Mouse (Mus musculus) layer of hippocampus, adult 2 months (tissue): ENCODE data around the gene Emid1. TPM values are rescaled to one million over a fixed set of nuclear protein-coding genes. Genes with fewer than 3 reads are reported as not detected.
A peak's percentile ranks its signal among the peaks of the same experiment; 100 is the strongest.

ENCODE experiments used
- DNase-seq, 2 experiments: peaks; one replicate each; pipeline ENCODE4 v3.0.0; 2022; ENCODE audit warnings: low spot score in 2 of 2
- H3K27ac ChIP-seq: fragments of 200-600 bp; 2 replicates; pipeline ENCODE4 v1.8.1; 2022
- H3K4me3 ChIP-seq: fragments of 200-600 bp; 2 replicates; pipeline ENCODE4 v1.8.1; 2022; ENCODE audit warnings: mild to moderate bottlenecking
- CTCF ChIP-seq: fragments of 200-600 bp; conservative IDR thresholded peaks from 2 replicates; pipeline ENCODE4 v1.8.1; 2022; ENCODE audit warnings: antibody characterized with exemption, mild to moderate bottlenecking, moderate library complexity
- total RNA-seq, 2 experiments: library from RNA; stranded (reverse); gene quantifications; 2 replicates each; pipeline ENCODE4 v1.2.3; 2021

Emid1 gene
- total RNA-seq, 2 experiments from 2014 or later = 4.2 to 4.9 TPM

DNA sequence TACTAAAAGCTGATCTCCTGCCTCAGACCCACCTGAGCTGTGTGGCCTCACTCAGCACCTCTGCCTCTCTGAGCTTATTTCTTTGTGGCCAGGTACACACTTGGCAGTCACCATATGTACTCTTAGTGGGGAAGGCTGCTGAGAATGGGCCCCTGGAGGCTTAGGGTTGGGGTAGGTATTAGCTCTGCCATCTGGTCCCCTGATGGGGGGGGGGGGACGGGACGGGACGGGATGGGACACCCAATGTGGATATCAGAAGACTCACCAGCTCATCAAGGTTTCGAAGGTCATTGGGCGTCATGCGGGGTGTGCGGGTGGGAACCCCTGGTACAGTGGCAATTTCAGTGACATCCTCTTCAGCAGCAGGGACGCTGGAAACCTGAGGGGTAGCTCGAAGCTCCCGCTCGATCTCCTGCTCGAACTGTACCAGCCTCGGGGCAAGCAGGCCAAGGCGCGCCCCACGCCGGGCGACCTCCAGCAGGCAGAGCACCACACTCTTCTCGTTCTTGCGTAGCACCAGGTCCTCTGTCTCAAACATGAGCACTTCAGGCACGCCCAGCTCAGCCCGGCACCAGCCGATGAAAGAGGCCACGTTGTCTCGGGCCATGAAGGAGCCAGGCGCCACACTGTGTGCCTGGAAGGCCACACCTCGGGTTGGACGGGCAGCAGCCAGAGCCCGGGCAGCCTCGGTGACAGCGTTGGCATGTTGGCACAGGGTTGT is 88.3 kb downstream of the Emid1 start:
- no peak for TF ChIP-seq CTCF
- Histone ChIP-seq H3K4me3 (peak overlapping the region; percentile 92), H3K27ac (peak overlapping the region; percentile 93)
- DNase-seq = no peak

DNA sequence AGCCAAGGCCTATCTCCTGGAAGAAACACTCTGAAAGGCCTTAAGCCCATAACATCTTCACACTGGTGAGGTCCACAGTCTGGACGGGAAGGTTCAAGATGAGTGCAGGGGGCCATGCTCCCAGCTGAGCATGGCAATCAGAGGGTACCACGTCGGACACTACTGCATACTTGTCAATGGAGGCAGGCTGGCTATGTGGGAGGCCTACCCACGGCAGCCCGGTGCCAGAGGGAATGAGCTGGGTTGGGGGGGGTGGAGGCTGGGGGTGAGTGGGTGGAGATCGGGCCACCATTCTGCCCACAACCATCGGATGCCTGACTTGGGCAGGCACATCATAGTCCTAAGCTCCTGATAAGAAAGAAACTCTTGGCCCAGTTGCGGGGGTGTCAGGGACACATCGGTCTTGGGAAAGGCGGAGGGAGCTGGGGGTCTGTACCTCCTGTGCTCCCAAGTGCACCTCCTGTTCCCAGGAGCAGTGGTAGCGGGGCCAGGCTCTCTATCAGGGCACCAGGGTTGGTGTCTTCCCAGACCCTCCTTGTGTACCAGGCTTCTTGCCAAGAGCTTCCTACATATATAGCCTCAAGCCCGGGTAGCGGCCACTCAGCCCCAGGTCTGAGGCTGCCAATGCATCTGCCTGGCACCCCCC is 89.1 kb downstream of the Emid1 start:
- TF ChIP-seq CTCF = no peak
- H3K4me3 ChIP-seq = peak overlapping the region; percentile 92
- no peak for DNase-seq
- peak overlapping the region; percentile 93 for H3K27ac ChIP-seq

DNA sequence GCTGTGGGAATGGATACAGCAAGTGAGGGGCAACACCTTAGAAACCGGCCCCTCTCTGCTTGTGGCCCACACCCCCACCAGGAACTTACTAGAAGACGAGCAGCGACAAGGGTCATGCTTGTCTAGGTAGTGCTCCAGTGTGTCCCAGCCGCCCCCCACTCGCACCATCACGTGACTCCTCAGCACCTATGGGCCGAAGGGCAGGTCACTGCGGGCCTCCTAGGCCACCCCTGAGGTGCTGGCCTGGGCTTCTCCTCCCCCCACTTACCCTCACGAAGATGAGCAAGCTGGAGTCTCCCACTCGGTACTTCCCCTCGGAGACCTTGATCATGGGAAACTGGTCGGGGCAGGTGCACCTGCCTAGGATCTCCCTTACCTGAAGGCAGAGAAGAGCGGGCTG is 89.7 kb downstream of the Emid1 start:
- H3K27ac ChIP-seq = peak overlapping the region; percentile 93
- TF ChIP-seq CTCF = no peak
- H3K4me3 ChIP-seq = peak overlapping the region; percentile 92
- DNase-seq = no peak

DNA sequence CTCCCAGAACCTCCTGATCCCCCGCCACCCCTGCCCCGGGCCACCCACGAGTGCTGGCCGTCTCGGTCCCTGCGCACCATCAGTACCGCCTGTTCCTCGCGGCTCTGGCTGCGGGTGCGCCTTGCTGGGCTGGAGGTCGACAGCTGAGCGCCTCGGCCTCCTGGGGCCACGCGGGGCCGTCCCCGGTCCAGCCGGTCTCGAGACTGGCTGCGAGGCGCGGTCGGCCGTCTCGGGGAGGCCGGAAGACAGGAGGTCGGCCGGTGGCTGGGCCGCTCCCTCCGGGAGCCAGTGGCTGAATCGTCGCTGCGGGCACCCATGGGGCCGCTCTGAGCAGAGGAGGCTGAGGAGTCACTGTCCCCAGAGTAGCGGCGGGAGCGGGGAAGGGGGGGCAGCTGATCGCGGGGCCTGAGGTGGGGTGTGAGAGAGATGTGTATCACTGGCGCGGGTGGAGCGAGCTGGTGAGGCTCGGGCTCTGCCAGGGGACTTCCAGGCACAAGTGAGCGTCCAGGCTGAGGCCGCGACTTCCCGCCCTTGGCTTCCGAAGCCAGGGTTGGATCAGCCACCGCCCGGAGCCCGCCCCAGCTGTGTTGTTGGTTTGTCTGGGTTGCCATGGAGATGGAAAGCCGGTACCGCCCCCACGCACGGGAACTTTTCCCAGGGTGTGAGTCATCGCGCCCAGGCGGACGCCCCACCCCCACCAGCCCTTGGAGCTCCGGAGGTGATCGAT is 90.5 kb downstream of the Emid1 start:
- DNase-seq = peak; percentile 94 to 97
- TF ChIP-seq CTCF = no peak
- H3K4me3 ChIP-seq = peak overlapping the region; percentile 92
- peak overlapping the region; percentile 93 for H3K27ac ChIP-seq

DNA sequence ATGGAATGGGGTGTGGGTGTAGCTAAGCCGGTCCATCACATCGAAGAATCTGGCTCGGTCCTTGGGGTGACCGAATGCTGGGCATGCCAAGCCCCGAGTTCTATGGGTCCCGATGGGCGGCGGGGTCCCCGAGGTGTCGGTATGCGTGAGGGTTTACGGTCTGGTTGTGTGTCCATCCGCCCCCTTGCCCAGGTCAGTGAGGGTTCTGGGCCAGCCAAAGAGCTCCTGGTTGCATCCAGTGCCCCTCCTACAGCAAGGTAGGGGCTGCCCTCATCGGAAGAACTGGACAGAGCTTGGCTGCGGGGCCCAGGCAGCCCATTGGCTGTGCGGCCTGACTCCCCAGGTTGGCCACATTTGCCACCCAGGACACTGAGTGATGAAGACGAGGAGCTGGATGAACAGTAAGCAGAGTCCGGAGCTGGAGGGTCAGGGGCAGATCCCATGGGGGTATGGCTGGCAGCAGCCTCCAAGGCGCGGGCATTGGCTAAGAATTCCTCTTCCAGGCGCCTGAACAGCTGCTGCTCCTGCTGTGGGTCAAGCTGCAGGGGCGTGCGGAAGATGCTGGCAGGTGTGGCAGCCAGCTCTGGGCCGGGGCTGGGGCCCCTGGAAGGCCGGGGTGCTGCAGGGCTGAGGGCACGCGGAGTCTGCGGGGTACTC is 91.2 kb downstream of the Emid1 start:
- peak overlapping the region; percentile 92 for H3K4me3 ChIP-seq
- TF ChIP-seq CTCF = no peak
- DNase-seq = no peak
- H3K27ac ChIP-seq = peak overlapping the region; percentile 93

DNA sequence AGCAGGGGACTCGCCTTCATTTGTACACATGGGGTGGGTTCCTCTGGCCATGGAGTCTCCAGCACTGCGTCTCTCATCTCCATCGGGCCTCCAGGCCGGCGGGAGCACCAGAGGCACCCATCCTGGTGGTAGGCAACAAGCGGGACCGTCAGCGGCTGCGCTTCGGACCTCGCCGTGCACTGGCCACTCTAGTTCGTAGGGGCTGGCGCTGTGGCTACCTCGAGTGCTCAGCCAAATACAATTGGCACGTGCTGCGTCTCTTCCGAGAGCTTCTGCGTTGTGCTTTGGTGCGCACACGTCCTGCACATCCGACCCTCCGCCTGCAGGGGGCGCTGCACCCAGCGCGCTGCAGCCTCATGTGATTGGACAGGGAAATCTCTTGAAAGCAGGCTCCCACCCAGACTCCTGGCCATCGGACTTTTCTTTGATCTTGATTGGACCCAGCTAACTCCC is 92.3 kb downstream of the Emid1 start:
- TF ChIP-seq CTCF = peak; percentile 98
- DNase-seq = peak; percentile 69 to 82
- H3K4me3 ChIP-seq = peak overlapping the region; percentile 92

DNA sequence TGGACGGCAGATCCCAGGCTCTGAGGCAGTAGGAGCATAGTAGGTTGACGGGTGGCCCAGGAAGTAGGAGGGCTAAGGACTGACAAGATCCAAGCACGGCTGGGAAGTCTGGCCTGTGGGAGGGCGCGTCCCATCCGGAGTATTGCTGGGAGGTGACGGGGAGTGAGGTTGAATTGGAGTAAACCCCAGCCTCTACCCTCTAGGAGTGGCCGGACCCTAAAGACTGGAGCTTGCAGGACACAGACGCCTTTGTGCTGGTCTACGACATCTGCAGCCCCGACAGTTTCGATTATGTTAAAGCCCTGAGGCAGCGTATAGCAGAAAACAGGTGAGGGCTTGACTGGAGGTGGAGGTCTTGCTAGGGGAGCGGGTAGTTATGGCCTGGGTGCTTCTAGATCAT is 92.8 kb downstream of the Emid1 start:
- Histone ChIP-seq H3K27ac (peak overlapping the region; percentile 93), H3K4me3 (peak overlapping the region; percentile 92)
- no peak for TF ChIP-seq CTCF
- DNase-seq = no peak

More for the DNA sequence above, 92.3 kb downstream of the Emid1 start:
- H3K27ac ChIP-seq = peak overlapping the region; percentile 93

DNA sequence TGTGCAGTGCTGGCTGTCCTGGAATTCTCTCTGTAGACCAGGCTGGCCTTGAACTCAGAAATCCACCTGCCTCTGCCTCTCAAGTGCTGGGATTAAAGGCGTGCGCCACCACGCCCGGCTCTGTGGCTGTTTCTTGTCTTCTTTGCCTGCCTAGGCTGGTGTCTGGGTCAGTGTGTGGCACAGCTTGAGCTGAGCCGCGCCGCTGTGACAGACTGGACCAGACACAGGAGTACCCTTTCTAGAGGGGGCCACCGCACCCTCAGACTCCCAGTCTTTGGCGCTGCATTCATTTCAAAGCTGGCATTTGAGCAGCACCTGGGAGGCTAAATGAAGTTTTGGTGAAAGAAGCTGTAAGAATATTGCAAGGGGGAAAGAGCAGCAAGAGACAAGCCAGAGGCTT is 93.3 kb downstream of the Emid1 start:
- H3K27ac ChIP-seq = peak overlapping the region; percentile 93
- no peak for DNase-seq
- H3K4me3 ChIP-seq = peak overlapping the region; percentile 92
- no peak for TF ChIP-seq CTCF

DNA sequence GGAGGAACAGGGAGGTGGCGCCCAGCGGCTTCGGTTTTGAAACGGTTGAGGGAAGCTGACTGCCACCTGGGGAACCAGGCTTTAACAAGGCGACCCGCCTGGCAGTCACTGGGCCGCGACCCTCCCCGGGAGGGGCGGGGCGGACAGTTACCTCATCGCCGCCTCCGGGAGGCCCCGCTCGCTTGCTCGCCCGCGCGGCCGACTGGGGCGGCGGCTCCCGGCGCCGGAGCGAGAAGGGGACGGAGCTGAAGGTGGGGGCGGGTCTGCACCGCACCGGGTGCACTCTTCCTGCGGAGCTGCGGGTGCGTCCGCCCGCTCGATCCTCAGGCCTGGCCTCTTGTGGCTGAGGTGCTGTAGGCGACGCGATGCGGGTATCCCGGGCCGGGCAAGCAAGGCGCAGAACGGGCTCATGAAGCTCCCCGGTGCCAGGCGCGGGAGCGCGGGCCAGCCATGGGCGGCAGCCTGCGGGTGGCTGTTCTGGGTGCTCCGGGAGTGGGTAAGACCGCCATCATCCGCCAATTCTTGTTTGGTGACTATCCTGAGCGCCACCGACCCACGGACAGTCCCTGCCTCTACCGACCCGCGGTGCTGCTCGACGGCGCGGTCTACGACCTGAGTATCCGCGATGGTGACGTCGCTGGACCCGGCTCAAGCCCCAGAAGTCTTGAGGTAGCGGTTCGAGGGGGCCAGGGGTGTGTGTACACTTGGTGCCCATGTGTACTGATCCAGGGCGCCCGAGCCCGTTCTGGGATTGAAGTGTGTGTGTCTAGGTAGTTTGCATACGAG is 94.0 kb downstream of the Emid1 start, which contains the start of gene Rasl10a:
Gene Rasl10a, plus strand, starts transcription at position 273 of the 786 bp plus-strand sequence.
- Histone ChIP-seq H3K27ac (peak within 1 kb of the TSS; percentile 93), H3K4me3 (peak within 1 kb of the TSS; percentile 92)
- peak; percentile 46 to 50 for DNase-seq
- TF ChIP-seq CTCF = no peak; the same call in 1 of the 2 replicates

DNA sequence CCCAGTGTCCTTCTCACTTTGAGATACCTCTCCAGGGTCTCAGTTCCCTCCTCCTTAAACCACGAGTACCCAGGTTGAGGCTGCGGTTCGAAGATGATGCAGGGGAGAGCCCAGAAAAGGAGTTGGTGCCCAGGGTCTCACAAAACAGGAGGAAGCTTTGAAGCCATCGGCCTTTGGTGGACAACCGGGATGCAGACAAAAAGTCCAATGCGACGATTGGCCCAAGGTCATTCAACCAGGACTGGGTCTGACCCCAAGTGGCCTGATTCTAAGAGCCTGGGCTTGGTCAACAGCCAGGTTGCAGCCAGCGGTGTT is 94.6 kb downstream of the Emid1 start:
- TF ChIP-seq CTCF = no peak
- Histone ChIP-seq H3K4me3 (peak overlapping the region; percentile 92), H3K27ac (peak overlapping the region; percentile 93)
- no peak for DNase-seq

DNA sequence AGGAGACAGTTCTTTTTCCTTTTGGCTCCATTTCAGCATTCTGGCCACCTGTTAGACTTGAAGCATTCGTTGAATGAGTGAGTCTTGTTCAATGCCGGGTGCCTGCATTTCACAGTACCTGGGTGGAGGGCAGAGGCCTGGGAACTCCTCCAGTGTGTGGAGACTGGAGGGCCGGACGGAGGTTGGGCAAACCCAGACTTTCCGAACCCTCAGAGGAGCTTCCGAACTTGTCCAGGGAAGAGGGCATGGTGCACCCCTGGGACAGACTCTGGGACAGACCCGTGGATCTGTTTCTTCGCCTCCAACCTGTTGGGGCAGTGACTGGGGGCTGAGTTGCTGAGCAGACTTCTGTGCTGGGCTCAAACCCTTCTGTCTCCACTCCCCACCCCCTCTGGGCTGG is 95.0 kb downstream of the Emid1 start:
- no peak for TF ChIP-seq CTCF
- H3K4me3 ChIP-seq = peak overlapping the region; percentile 92
- peak overlapping the region; percentile 93 for H3K27ac ChIP-seq
- no peak for DNase-seq

Other genes starting within 250 kb of the Emid1 start
- gene Nefh, start 204.2 kb downstream of the Emid1 start, total RNA-seq = 10 to 100 TPM; 37.2 to 38.0 TPM
- gene Ap1b1, start 165.4 kb downstream of the Emid1 start, total RNA-seq = 100 to 1,000 TPM; 144 to 147 TPM
- 10 to 100 TPM; 87.7 to 95.3 TPM for gene Rasl10a, start 94.1 kb downstream of the Emid1 start, total RNA-seq
- gene Gas2l1, start 86.9 kb downstream of the Emid1 start, total RNA-seq = 10 to 100 TPM; 93.6 to 97.7 TPM
- 10 to 100 TPM; 19.7 to 19.8 TPM for gene Rhbdd3, start 53.3 kb downstream of the Emid1 start, total RNA-seq
- 100 to 1,000 TPM; 333 to 394 TPM for gene Ewsr1, start 53.0 kb downstream of the Emid1 start, total RNA-seq
- 10 to 100 TPM; 14.7 to 14.8 TPM for gene Kremen1, start 109.3 kb upstream of the Emid1 start, total RNA-seq